Mouse (Mus musculus) inflammation-experienced regulatory T-cells (primary cell): Measurements from ENCODE around the gene Brox. TPM values are rescaled to one million over a fixed set of nuclear protein-coding genes. Genes with fewer than 3 reads are reported as not detected.

Source experiments
- polyA plus RNA-seq, 2 experiments: library from polyadenylated mRNA; unstranded; fragments of 100-300 nt; shearing (Covaris generic); gene quantifications; one replicate each; pipeline ENCODE4 v1.2.1; 2017

Brox gene
- polyA plus RNA-seq, result 10 to 100 TPM; 51.2 to 61.4 TPM

DNA sequence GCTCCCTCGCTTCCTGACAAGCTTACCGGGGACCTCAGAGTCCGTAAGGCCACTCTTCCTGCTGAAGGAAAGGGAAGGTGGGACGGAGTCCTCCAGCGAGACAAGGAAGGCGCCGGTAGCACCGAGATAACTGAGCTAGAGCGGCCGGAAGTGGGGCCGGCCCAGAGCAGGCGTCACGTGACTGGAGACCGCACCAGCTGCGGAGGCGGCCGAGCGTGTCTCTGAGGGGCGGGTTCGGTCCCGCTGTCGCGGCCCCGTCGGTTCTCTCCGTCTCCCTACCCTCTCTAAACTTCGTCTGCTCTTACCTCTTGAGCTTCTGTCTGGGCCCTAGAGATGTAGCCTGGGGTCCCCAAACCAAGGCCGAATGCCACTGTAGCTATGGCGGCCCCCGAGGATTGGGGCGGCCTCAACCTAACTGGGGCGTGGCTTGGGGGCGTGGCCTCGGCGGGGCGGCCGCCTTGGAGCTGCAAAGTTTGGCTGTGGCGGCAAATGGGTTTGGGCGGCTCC lies at the start of gene Brox:
TSS of gene Brox (minus strand) at position 393 of the 507 bp plus-strand sequence.

GRCm38 (mm10) chr1:183296465-183296864 lies 604 bp downstream of the Brox start, which contains the start of gene Aida:
Aida (plus strand) TSS chr1:183296590.

Other genes starting within 250 kb of the Brox start
- gene Disp1, start 75.7 kb downstream of the Brox start, polyA plus RNA-seq, result 10 to 100 TPM; 11.7 to 17.3 TPM
- gene Aida, start 679 bp downstream of the Brox start, polyA plus RNA-seq, result 10 to 100 TPM; 22.1 to 26.8 TPM
- gene Mia3, start 72.3 kb upstream of the Brox start, polyA plus RNA-seq, result 100 to 1,000 TPM; 158 to 194 TPM
- gene Taf1a, start 91.7 kb upstream of the Brox start, polyA plus RNA-seq, result 10 to 100 TPM; 31.2 to 45.1 TPM
- under 1 TPM in 1 of 2 experiments, not detected in 1; 0.64 TPM for gene Hhipl2, start 120.9 kb upstream of the Brox start, polyA plus RNA-seq